Comparison of ENCODE assay signal across 12 mouse cellular contexts in the genomic region with DNA sequence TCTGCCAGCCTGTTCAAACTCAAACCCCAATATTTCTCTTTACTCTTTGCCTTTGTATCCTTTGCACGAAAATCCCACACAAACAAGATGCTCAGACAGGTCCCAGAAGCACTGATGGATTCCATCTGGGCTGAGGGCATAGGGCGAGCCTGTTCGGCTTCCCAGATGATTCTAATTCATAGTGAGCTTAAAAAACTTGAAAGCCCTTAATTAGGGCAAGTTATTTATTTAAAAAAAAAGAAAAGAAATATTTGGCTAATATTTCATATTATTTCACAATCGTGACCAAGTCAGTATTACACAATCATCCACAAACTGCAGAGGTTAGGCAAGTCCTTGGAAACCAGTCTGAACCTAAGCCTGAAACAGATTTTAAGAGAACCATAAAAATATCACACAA.
DNase-seq lines count a peak whose midpoint lies in the region; TF ChIP-seq lines count a peak whose summit lies in the region.
"Had no signal": no experiment of that assay in that cellular context is flagged by ENCODE, and none has a peak within 500 bp of the region (broad histone marks: within the 10 kb centered on the region; RNA-seq: fewer than 3 reads in every experiment).

No protein-coding gene starts in this region.

- no peak overlapping the region for H3ac ChIP-seq in C2C12 (ENCODE audit: control insufficient read depth, insufficient read length, low read depth)

- intact Hi-C loops in gastrocnemius, adult 2 months (cut with DNase I): no loop called here

- TF ChIP-seq POLR2A in lung, adult 2 months (IDR thresholded peaks at IDR 0.05; ENCODE audit: borderline replicate concordance, extremely low read depth, low read depth, low read length): no peak

- H3K36me3 ChIP-seq in C2C12 (ENCODE audit: control insufficient read depth, insufficient read depth): no peaks in the 10 kb centered on the region
- H3K36me3 ChIP-seq: heart, embryonic 13.5 days; stomach, embryonic 15.5 days had no signal

- 34% methylated on average over 4 of the region's 4 CpGs for WGBS in lung, adult 2 months

- TF ChIP-seq CTCF in gastrocnemius, adult 2 months (IDR thresholded peaks at IDR 0.05): no peak
- no peak for TF ChIP-seq CTCF in C2C12 (IDR thresholded peaks at IDR 0.05; ENCODE audit: control insufficient read depth, insufficient read depth, insufficient read length)
- TF ChIP-seq CTCF in lung, adult 2 months (IDR thresholded peaks at IDR 0.05; ENCODE audit: insufficient read depth, low read length): no peak

- peak overlapping the region; percentile 78 for H3K27ac ChIP-seq in gastrocnemius, adult 2 months
- H3K27ac ChIP-seq: heart, embryonic 13.5 days; liver, embryonic 14.5 days; stomach, embryonic 15.5 days had no signal

- DNase-seq in gastrocnemius, adult 2 months: peak; percentile 57
- DNase-seq in gastrocnemius, postnatal 10 days: no peak
- peak; percentile 19 for DNase-seq in forelimb bud, embryonic 11.5 days (ENCODE audit: low read depth, low spot score)
- peak; percentile 20 for DNase-seq in lung, adult 2 months
- DNase-seq in frontal cortex, postnatal 36 days (ENCODE audit: low spot score in 2 of 2): no peak
- no peak for DNase-seq in natural killer cell, adult 2 months (ENCODE audit: low spot score in 2 of 2)
- no peak for DNase-seq in right cerebral cortex, postnatal 36 days (ENCODE audit: low spot score in 2 of 2)
- DNase-seq: B cell, adult 2 months had no signal

- peaks cover 4% of the 10 kb centered on the region for H3K27me3 ChIP-seq in C2C12 (ENCODE audit: control insufficient read depth, insufficient read depth, insufficient read length)
- H3K27me3 ChIP-seq: heart, embryonic 13.5 days; stomach, embryonic 15.5 days had no signal

- peaks cover 5% of the 10 kb centered on the region for H3K4me1 ChIP-seq in lung, adult 2 months (ENCODE audit: control insufficient read depth, insufficient read depth, low read length)
- H3K4me1 ChIP-seq: heart, embryonic 13.5 days; stomach, embryonic 15.5 days had no signal

- no peaks in the 10 kb centered on the region for H3K79me3 ChIP-seq in C2C12 (ENCODE audit: low read depth)

- H3K4me3 ChIP-seq in gastrocnemius, adult 2 months: peak overlapping the region; percentile 30
- H3K4me3 ChIP-seq in C2C12 (ENCODE audit: insufficient read depth, poor library complexity, severe bottlenecking): no peak overlapping the region
- H3K4me3 ChIP-seq in lung, adult 2 months (replicated peaks; ENCODE audit: extremely low read depth, low read depth, low read length): no peak overlapping the region
- H3K4me3 ChIP-seq: heart, embryonic 13.5 days; stomach, embryonic 15.5 days had no signal

- no peaks in the 10 kb centered on the region for H3K79me2 ChIP-seq in C2C12 (ENCODE audit: control insufficient read depth, insufficient read depth)

TF ChIP-seq in C2C12, 6 proteins besides CTCF, POLR2A, EP300 and RAD21:
- peak; percentile 62 for TF ChIP-seq CEBPB (IDR thresholded peaks at IDR 0.05; ENCODE audit: low read depth)
- no peak for TF ChIP-seq MAX (IDR thresholded peaks at IDR 0.05)

Comparison
In these comparisons a context has a peak if more than half of its experiments do, and no peak if none do; other contexts are left out.
1. DNase-seq: peak in gastrocnemius, adult 2 months (single experiment), forelimb bud, embryonic 11.5 days (single experiment) and lung, adult 2 months (single experiment); none in gastrocnemius, postnatal 10 days (single experiment), frontal cortex, postnatal 36 days (0 of 2), natural killer cell, adult 2 months (0 of 2) and right cerebral cortex, postnatal 36 days (0 of 2).